Mouse (Mus musculus): ENCODE results near the gene Pdx1.

Gene Pdx1

GRCm38 (mm10) chr5:147308451-147308850, 38.7 kb downstream of the Pdx1 start:
- DNase-seq (ENCODE audit: low spot score in 2 of 2): no peak

- DNase-seq (ENCODE audit: low spot score in 2 of 2): no peak
These were observed 40.0 kb downstream of the Pdx1 start for GRCm38 (mm10) chr5:147309786-147310185.

GRCm38 (mm10) chr5:147312830-147313685, 43.3 kb downstream of the Pdx1 start:
- DNase-seq (ENCODE audit: low spot score in 2 of 2): no peak

- DNase-seq (ENCODE audit: low spot score in 2 of 2): no peak
These were observed 45.1 kb downstream of the Pdx1 start for GRCm38 (mm10) chr5:147314646-147315431.

- DNase-seq (ENCODE audit: low spot score in 2 of 2): no peak
These were observed 45.8 kb downstream of the Pdx1 start for GRCm38 (mm10) chr5:147315432-147316075.

- DNase-seq (ENCODE audit: low spot score in 2 of 2): no peak
These were observed 47.6 kb downstream of the Pdx1 start for GRCm38 (mm10) chr5:147317321-147317720.

GRCm38 (mm10) chr5:147317991-147318390, 48.2 kb downstream of the Pdx1 start:
- DNase-seq (ENCODE audit: low spot score in 2 of 2): no peak

- no peak for DNase-seq (ENCODE audit: low spot score in 2 of 2)
These were observed 49.9 kb downstream of the Pdx1 start for GRCm38 (mm10) chr5:147319653-147320052.

GRCm38 (mm10) chr5:147322183-147322582, 52.4 kb downstream of the Pdx1 start, which contains the start of gene Urad:
TSS of gene Urad (minus strand) at chr5:147322440.
- no peak for DNase-seq (ENCODE audit: low spot score in 2 of 2)

GRCm38 (mm10) chr5:147323237-147323917, 53.6 kb downstream of the Pdx1 start:
- peak in 1 of 2 experiments; percentile 41 for DNase-seq (ENCODE audit: low spot score in 2 of 2)

All from frontal cortex, postnatal 10 days (tissue).